Mouse (Mus musculus) forebrain, embryonic 14.5 days (tissue): Measurements from ENCODE around the gene Cstad. TPM values are rescaled to one million over a fixed set of nuclear protein-coding genes. Genes with fewer than 3 reads are reported as not detected.

Experiments used
- ATAC-seq: fragments of 200-750 bp; cut with Nextera tagmentation; 2 replicates; pipeline ENCODE4 v1.8.0; 2017; ENCODE audit warnings: mild to moderate bottlenecking, moderate library complexity
- DNase-seq: peaks from one replicate; pipeline ENCODE4 v3.0.0-alpha.2; 2015; ENCODE audit warnings: low spot score
- H3K27ac ChIP-seq: fragments of 300-500 bp; sonication (generic); 2 replicates; pipeline ENCODE4 v1.5.1; 2014; ENCODE audit warnings: low read depth, mild to moderate bottlenecking, control low read depth, low read length, moderate library complexity
- H3K27me3 ChIP-seq: fragments of 300-500 bp; sonication (generic); replicated peaks from 2 replicates; pipeline ENCODE4 v1.6.1; 2014; ENCODE audit warnings: low read length, control low read depth, mixed read lengths; ENCODE audit not compliant: control insufficient read depth, insufficient read depth
- H3K36me3 ChIP-seq: fragments of 300-500 bp; sonication (generic); 2 replicates; pipeline ENCODE4 v1.6.1; 2014; ENCODE audit warnings: low read length, control low read depth; ENCODE audit not compliant: control insufficient read depth, insufficient read depth
- H3K4me1 ChIP-seq: fragments of 300-500 bp; sonication (generic); 2 replicates; pipeline ENCODE4 v1.6.1; 2014; ENCODE audit warnings: antibody characterized with exemption, low read length, control low read depth; ENCODE audit not compliant: control insufficient read depth, insufficient read depth
- H3K4me2 ChIP-seq: fragments of 300-500 bp; sonication (generic); 2 replicates; pipeline ENCODE4 v1.6.1; 2014; ENCODE audit warnings: mild to moderate bottlenecking, control low read depth, low read length
- H3K4me3 ChIP-seq: fragments of 300-500 bp; sonication (generic); 2 replicates; pipeline ENCODE4 v1.5.1; 2014; ENCODE audit warnings: low read depth, low read length, control low read depth
- H3K9ac ChIP-seq: fragments of 300-500 bp; sonication (generic); 2 replicates; pipeline ENCODE4 v1.6.1; 2014; ENCODE audit warnings: mild to moderate bottlenecking, low read length, control low read depth, moderate library complexity
- H3K9me3 ChIP-seq: fragments of 300-500 bp; sonication (generic); replicated peaks from 2 replicates; pipeline ENCODE4 v1.6.1; 2016; ENCODE audit warnings: low read length, control low read depth, mixed read lengths; ENCODE audit not compliant: control insufficient read depth
- WGBS: fragments of 180-500 bp; shearing (Covaris S2); extraction: QIAGEN DNeasy Blood & Tissue Kit; methylation state at CpG from one replicate; pipeline ENCODE4 v1.1.7; 2014; 5-methylcytosine and 5-hydroxymethylcytosine counted together
- polyA plus RNA-seq: library from polyadenylated mRNA; unstranded; fragments of >200 nt; fragmentation: Nextera tagmentation; extraction: Ambion mirVana; gene quantifications from 2 replicates; pipeline ENCODE4 v1.2.1, GENCODE M21; 2014

The Cstad gene
- polyA plus RNA-seq, 1 experiment from 2014 or later, result 1.2 TPM

GRCm38 (mm10) chr2:30589781-30590180 is 5.1 kb upstream of the Cstad start:
- no peaks in the 10 kb centered on the region for H3K27me3 ChIP-seq
- DNase-seq (no peak), ATAC-seq (no peak)
- H3K4me2 ChIP-seq, result no peak overlapping the region
- 80% methylated on average over 4 of the region's 4 CpGs for WGBS
- H3K9ac ChIP-seq, result no peak overlapping the region
- peaks cover 16% of the 10 kb centered on the region for H3K4me1 ChIP-seq
- no peaks in the 10 kb centered on the region for H3K36me3 ChIP-seq
- no peak overlapping the region for H3K27ac ChIP-seq
- no peak overlapping the region for H3K4me3 ChIP-seq
- no peaks in the 10 kb centered on the region for H3K9me3 ChIP-seq

GRCm38 (mm10) chr2:30590909-30591308 is 3.9 kb upstream of the Cstad start:
- Histone ChIP-seq H3K4me3 (no peak overlapping the region), H3K27ac (0 out of 2 replicates have a peak overlapping the region, but pooled peaks have one; percentile 10), H3K4me2 (peak overlapping the region; percentile 44), H3K9me3 (no peaks in the 10 kb centered on the region), H3K4me1 (peaks cover 20% of the 10 kb centered on the region), H3K9ac (no peak overlapping the region), H3K27me3 (no peaks in the 10 kb centered on the region), H3K36me3 (no peaks in the 10 kb centered on the region)
- 4% methylated on average over 3 of the region's 3 CpGs for WGBS
- ATAC-seq (peak; percentile 61), DNase-seq (peak; percentile 92)

- H3K4me1 ChIP-seq, result peaks cover 20% of the 10 kb centered on the region
- H3K9ac ChIP-seq, result no peak overlapping the region
These were observed 2.4 kb upstream of the Cstad start for GRCm38 (mm10) chr2:30592391-30592790.

GRCm38 (mm10) chr2:30592951-30593350 is 1.9 kb upstream of the Cstad start:
- H3K27ac ChIP-seq, result peak overlapping the region; percentile 99

More at GRCm38 (mm10) chr2:30592391-30592790, 2.4 kb upstream of the Cstad start:
- Histone ChIP-seq H3K4me3 (no peak overlapping the region), H3K4me2 (no peak overlapping the region), H3K36me3 (no peaks in the 10 kb centered on the region), H3K27ac (0 out of 2 replicates have a peak overlapping the region, but pooled peaks have one; percentile 99), H3K9me3 (no peaks in the 10 kb centered on the region), H3K27me3 (no peaks in the 10 kb centered on the region)
- WGBS, result 79% methylated on average over 6 of the region's 6 CpGs
- ATAC-seq (no peak), DNase-seq (no peak)

GRCm38 (mm10) chr2:30593636-30594310 is 1.1 kb upstream of the Cstad start:
- H3K4me1 ChIP-seq, result peaks cover 20% of the 10 kb centered on the region
- peak overlapping the region; percentile 57 for H3K4me2 ChIP-seq
- no peaks in the 10 kb centered on the region for H3K36me3 ChIP-seq
- ATAC-seq, result no peak
- peak overlapping the region; percentile 99 for H3K27ac ChIP-seq
- DNase-seq, result no peak
- H3K9me3 ChIP-seq, result no peaks in the 10 kb centered on the region
- peak overlapping the region; percentile 77 for H3K9ac ChIP-seq
- WGBS, result 70% methylated on average over 13 of the region's 13 CpGs
- no peak overlapping the region for H3K4me3 ChIP-seq
- H3K27me3 ChIP-seq, result no peaks in the 10 kb centered on the region

More at GRCm38 (mm10) chr2:30592951-30593350, 1.9 kb upstream of the Cstad start:
- Histone ChIP-seq H3K4me1 (peaks cover 20% of the 10 kb centered on the region), H3K4me3 (no peak overlapping the region), H3K36me3 (no peaks in the 10 kb centered on the region), H3K9ac (no peak overlapping the region), H3K4me2 (no peak overlapping the region), H3K9me3 (no peaks in the 10 kb centered on the region), H3K27me3 (no peaks in the 10 kb centered on the region)
- no peak for ATAC-seq
- 86% methylated on average over 6 of the region's 6 CpGs for WGBS
- DNase-seq, result no peak

- Histone ChIP-seq H3K9me3 (no peaks in the 10 kb centered on the region), H3K27me3 (no peaks in the 10 kb centered on the region), H3K9ac (no peak overlapping the region), H3K4me2 (peak overlapping the region; percentile 57), H3K36me3 (no peaks in the 10 kb centered on the region), H3K27ac (0 out of 2 replicates have a peak overlapping the region, but pooled peaks have one; percentile 36), H3K4me3 (no peak overlapping the region), H3K4me1 (peaks cover 25% of the 10 kb centered on the region)
- WGBS, result 88% methylated on average over 4 of the region's 4 CpGs
- ATAC-seq (no peak), DNase-seq (no peak)
These were observed 956 bp downstream of the Cstad start for GRCm38 (mm10) chr2:30595796-30596195.

GRCm38 (mm10) chr2:30599621-30600020 is 4.8 kb downstream of the Cstad start:
- Histone ChIP-seq H3K4me2 (no peak overlapping the region), H3K27me3 (no peaks in the 10 kb centered on the region), H3K27ac (no peak overlapping the region), H3K9ac (no peak overlapping the region), H3K4me3 (no peak overlapping the region), H3K9me3 (no peaks in the 10 kb centered on the region), H3K36me3 (no peaks in the 10 kb centered on the region), H3K4me1 (peaks cover 27% of the 10 kb centered on the region)
- 63% methylated on average over 3 of the region's 3 CpGs for WGBS
- DNase-seq, result no peak
- no peak for ATAC-seq

GRCm38 (mm10) chr2:30600291-30600690 is 5.5 kb downstream of the Cstad start:
- ATAC-seq (no peak), DNase-seq (no peak)
- no peak overlapping the region for H3K9ac ChIP-seq
- H3K4me2 ChIP-seq, result no peak overlapping the region
- 0 out of 2 replicates have a peak overlapping the region, but pooled peaks have one; percentile 44 for H3K27ac ChIP-seq
- peaks cover 32% of the 10 kb centered on the region for H3K4me1 ChIP-seq
- no peak overlapping the region for H3K4me3 ChIP-seq
- 14% methylated on average over 9 of the region's 9 CpGs for WGBS
- H3K36me3 ChIP-seq, result no peaks in the 10 kb centered on the region
- H3K27me3 ChIP-seq, result no peaks in the 10 kb centered on the region
- no peaks in the 10 kb centered on the region for H3K9me3 ChIP-seq
